Mouse (Mus musculus): ENCODE results near the gene Pcdh15. TPM values are rescaled to one million over a fixed set of nuclear protein-coding genes. Genes with fewer than 3 reads are reported as not detected.
A peak's percentile ranks its signal among the peaks of the same experiment; 100 is the strongest.

Gene Pcdh15
- polyA plus RNA-seq, 1 experiment: 6.0 TPM

DNA sequence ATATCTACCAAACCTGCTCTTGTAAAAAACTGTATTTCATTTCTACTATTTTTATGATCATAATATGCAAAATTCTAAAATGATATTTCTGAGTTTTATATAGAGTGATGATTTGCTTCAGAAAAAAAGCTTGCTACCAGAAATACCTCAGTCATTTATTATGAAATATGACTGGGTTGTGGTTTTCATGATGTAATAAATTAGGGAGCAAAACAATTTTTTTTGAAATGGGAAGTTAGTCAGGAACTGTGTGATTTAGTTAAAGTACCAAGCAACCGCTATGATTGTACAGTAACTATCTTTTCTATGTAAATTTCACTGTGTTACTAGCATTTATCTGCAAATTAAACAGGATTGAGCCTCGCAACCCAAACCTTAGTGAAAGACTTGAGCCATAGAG lies 1480.8 kb downstream of the Pcdh15 start:
- TF ChIP-seq CTCF (IDR thresholded peaks at IDR 0.05; ENCODE audit: borderline replicate concordance, insufficient read depth, low read depth, low read length) (no peak), POLR2A (IDR thresholded peaks at IDR 0.05; ENCODE audit: borderline replicate concordance, insufficient read depth, low read length) (no peak)
- DNase-seq: no peak
- Histone ChIP-seq H3K27ac (ENCODE audit: insufficient read depth, low read length) (no peak overlapping the region), H3K4me1 (ENCODE audit: control insufficient read depth, insufficient read depth, low read length) (no peaks in the 10 kb centered on the region), H3K4me3 (replicated peaks; ENCODE audit: insufficient read depth, low read depth, low read length) (no peak overlapping the region), H3K27me3 (ENCODE audit: control insufficient read depth, insufficient read depth, low read length) (no peaks in the 10 kb centered on the region)
- 97% methylated on average over 2 of the region's 2 CpGs for WGBS

DNA sequence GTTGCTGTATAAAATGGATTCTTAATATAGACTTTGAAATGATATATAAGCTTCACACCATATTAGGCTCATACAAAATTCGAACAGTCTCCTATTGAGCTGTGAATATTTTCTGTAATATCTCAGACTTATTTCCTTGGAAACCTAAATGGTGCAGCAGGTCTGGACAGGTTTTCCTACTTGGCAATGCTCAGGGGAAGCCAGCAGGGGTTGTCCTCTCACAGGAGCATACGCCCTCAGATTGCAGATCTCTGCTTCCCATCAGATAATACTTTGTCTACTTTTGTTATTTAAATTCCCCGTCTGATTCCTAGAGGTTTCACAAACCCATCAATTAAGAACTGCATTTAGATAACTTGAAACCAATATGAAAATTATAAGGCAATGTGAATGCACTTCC lies 1492.7 kb downstream of the Pcdh15 start:
- 8% methylated on average over 3 of the region's 3 CpGs for WGBS
- Histone ChIP-seq H3K27me3 (ENCODE audit: control insufficient read depth, insufficient read depth, low read length) (no peaks in the 10 kb centered on the region), H3K4me1 (ENCODE audit: control insufficient read depth, insufficient read depth, low read length) (peaks cover 4% of the 10 kb centered on the region), H3K27ac (ENCODE audit: insufficient read depth, low read length) (no peak overlapping the region), H3K4me3 (replicated peaks; ENCODE audit: insufficient read depth, low read depth, low read length) (no peak overlapping the region)
- DNase-seq: peak; percentile 30 to 67
- TF ChIP-seq CTCF (IDR thresholded peaks at IDR 0.05; ENCODE audit: borderline replicate concordance, insufficient read depth, low read depth, low read length) (no peak), POLR2A (IDR thresholded peaks at IDR 0.05; ENCODE audit: borderline replicate concordance, insufficient read depth, low read length) (no peak)

DNA sequence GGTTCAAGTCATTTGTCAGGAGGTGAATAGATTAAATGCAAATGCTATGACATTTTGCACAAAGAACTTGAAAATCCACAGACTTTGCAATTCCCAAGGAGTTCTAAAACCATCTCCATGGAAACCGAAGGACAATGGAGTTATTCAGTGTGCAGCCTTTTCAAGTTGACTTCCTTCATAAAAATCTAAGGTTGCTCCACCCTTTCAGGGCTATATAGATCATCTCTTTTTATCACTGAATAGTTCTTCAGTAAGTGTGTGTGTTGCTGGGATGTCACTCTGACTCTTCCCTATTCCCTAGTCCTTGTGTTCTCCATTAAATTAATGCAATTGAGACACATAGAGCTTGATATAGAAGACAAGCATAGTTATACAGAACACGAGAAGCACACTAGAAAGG lies 1508.5 kb downstream of the Pcdh15 start:
- no peaks in the 10 kb centered on the region for H3K27me3 ChIP-seq (ENCODE audit: control insufficient read depth, insufficient read depth, low read length)
- no peak overlapping the region for H3K4me3 ChIP-seq (replicated peaks; ENCODE audit: insufficient read depth, low read depth, low read length)
- DNase-seq: no peak
- H3K27ac ChIP-seq (ENCODE audit: insufficient read depth, low read length): no peak overlapping the region
- no peak for TF ChIP-seq CTCF (IDR thresholded peaks at IDR 0.05; ENCODE audit: borderline replicate concordance, insufficient read depth, low read depth, low read length)
- no peak for TF ChIP-seq POLR2A (IDR thresholded peaks at IDR 0.05; ENCODE audit: borderline replicate concordance, insufficient read depth, low read length)
- 74% methylated on average over 2 of the region's 2 CpGs for WGBS
- no peaks in the 10 kb centered on the region for H3K4me1 ChIP-seq (ENCODE audit: control insufficient read depth, insufficient read depth, low read length)

DNA sequence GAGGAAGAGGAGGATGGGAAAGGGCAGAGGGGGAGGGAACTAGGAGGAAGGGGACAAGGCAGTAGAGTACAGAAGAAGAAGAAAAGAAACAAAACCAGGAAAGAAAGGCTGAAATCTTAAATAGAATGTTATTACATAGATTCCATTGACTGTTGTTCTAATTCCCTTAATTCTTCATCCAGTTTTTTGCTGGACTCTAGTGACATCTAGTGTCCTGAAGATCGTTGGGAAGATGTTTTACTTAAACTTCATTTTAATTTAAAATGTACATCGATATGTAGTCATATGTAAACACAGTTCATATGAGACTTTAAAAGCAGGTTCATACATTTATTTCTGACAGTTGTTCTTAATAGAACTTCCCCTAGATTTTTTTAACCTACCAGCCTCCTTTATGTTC lies 1522.7 kb downstream of the Pcdh15 start:
- no peaks in the 10 kb centered on the region for H3K4me1 ChIP-seq (ENCODE audit: control insufficient read depth, insufficient read depth, low read length)
- 39% methylated on average over 2 of the region's 2 CpGs for WGBS
- H3K4me3 ChIP-seq (replicated peaks; ENCODE audit: insufficient read depth, low read depth, low read length): no peak overlapping the region
- no peak for DNase-seq
- no peaks in the 10 kb centered on the region for H3K27me3 ChIP-seq (ENCODE audit: control insufficient read depth, insufficient read depth, low read length)
- no peak overlapping the region for H3K27ac ChIP-seq (ENCODE audit: insufficient read depth, low read length)
- peak; percentile 12; the same call in 1 of the 2 replicates for TF ChIP-seq CTCF (IDR thresholded peaks at IDR 0.05; ENCODE audit: borderline replicate concordance, insufficient read depth, low read depth, low read length)
- TF ChIP-seq POLR2A (IDR thresholded peaks at IDR 0.05; ENCODE audit: borderline replicate concordance, insufficient read depth, low read length): no peak

DNA sequence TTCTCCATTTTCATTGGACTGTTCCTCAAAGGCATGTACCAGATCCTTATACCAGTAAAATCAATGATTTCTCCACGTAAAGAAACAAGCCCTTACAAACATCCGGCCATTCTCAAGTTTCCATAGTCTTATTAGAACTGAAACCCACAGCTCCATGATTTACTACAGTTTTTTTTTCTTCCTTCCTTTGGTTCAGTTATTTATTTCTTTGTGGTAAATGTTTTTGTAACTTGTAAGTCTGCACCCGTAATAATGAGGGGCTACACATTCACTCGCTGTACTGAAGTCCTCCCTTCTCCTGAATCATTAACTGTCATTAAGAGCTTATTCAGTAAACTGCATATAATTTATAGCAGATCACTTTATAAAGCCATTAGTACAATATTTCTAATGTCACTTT lies 1526.6 kb downstream of the Pcdh15 start:
- Histone ChIP-seq H3K27ac (ENCODE audit: insufficient read depth, low read length) (no peak overlapping the region), H3K4me1 (ENCODE audit: control insufficient read depth, insufficient read depth, low read length) (no peaks in the 10 kb centered on the region), H3K27me3 (ENCODE audit: control insufficient read depth, insufficient read depth, low read length) (no peaks in the 10 kb centered on the region), H3K4me3 (replicated peaks; ENCODE audit: insufficient read depth, low read depth, low read length) (no peak overlapping the region)
- no peak for DNase-seq
- no peak for TF ChIP-seq POLR2A (IDR thresholded peaks at IDR 0.05; ENCODE audit: borderline replicate concordance, insufficient read depth, low read length)
- no peak for TF ChIP-seq CTCF (IDR thresholded peaks at IDR 0.05; ENCODE audit: borderline replicate concordance, insufficient read depth, low read depth, low read length)
- WGBS: 90% methylated on average over 4 of the region's 4 CpGs

DNA sequence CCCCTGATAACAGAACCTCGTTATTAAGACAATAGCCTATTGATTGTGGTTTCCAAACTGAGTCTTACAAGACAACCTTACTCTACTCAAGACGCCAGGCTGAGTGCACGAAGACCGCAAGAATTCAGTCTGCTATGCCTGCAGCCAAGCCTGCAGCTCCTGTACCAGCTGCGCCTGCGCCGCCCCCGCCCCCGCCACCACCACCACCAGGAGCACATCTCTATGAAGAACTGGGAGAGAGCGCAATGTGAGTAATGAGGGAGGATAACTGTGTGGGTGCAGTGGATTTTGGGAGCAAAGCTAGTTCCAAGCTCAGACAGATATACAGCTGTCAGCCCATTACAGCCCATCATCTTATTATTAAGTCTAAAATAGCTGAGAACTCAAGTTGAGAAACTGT lies 1527.5 kb downstream of the Pcdh15 start:
- no peak for TF ChIP-seq CTCF (IDR thresholded peaks at IDR 0.05; ENCODE audit: borderline replicate concordance, insufficient read depth, low read depth, low read length)
- TF ChIP-seq POLR2A (IDR thresholded peaks at IDR 0.05; ENCODE audit: borderline replicate concordance, insufficient read depth, low read length): no peak
- H3K27me3 ChIP-seq (ENCODE audit: control insufficient read depth, insufficient read depth, low read length): no peaks in the 10 kb centered on the region
- no peak for DNase-seq
- WGBS: 66% methylated on average over 10 of the region's 10 CpGs
- H3K4me1 ChIP-seq (ENCODE audit: control insufficient read depth, insufficient read depth, low read length): no peaks in the 10 kb centered on the region
- H3K4me3 ChIP-seq (replicated peaks; ENCODE audit: insufficient read depth, low read depth, low read length): no peak overlapping the region
- H3K27ac ChIP-seq (ENCODE audit: insufficient read depth, low read length): no peak overlapping the region

DNA sequence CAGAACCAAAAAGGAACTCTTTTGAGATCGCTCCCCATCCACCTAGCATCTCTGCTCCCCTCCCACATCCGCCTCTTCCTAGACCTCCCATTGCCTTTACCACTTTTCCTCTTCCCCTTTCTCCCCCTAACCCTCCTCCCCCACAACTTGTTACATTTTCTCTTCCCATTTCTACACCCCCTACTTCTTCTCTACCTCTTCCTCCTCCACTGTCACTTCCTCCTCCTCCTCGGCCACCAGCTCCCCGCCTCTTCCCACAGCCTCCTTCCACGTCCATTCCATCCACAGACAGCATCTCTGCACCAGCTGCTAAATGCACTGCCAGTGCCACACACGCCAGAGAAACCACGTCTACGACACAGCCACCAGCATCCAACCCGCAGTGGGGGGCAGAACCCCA lies 1532.2 kb downstream of the Pcdh15 start:
- TF ChIP-seq CTCF (IDR thresholded peaks at IDR 0.05; ENCODE audit: borderline replicate concordance, insufficient read depth, low read depth, low read length) (no peak), POLR2A (IDR thresholded peaks at IDR 0.05; ENCODE audit: borderline replicate concordance, insufficient read depth, low read length) (no peak)
- H3K4me3 ChIP-seq (replicated peaks; ENCODE audit: insufficient read depth, low read depth, low read length): no peak overlapping the region
- no peaks in the 10 kb centered on the region for H3K4me1 ChIP-seq (ENCODE audit: control insufficient read depth, insufficient read depth, low read length)
- H3K27ac ChIP-seq (ENCODE audit: insufficient read depth, low read length): no peak overlapping the region
- no peaks in the 10 kb centered on the region for H3K27me3 ChIP-seq (ENCODE audit: control insufficient read depth, insufficient read depth, low read length)
- no peak for DNase-seq
- WGBS: 49% methylated on average over 9 of the region's 9 CpGs

DNA sequence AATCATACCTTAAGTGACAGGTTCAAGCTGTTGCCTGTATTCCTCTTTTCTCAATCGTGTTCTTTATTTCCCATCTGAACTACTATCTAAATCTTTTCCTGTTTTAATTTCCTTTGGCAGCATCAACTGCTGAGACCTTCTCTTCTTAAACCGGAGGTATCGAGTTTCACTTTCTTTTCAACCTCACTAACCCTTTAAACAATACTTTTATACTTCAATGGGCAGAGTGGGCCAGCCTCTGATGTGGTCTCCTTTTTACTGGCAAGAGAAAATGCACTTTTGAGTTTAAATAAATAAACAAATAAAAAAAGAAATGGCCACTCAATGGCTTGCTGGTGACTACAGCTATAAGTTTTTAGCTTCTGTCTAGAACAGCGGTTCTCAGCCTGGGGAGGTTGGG lies 1537.9 kb downstream of the Pcdh15 start:
- H3K27ac ChIP-seq (ENCODE audit: insufficient read depth, low read length): no peak overlapping the region
- no peaks in the 10 kb centered on the region for H3K27me3 ChIP-seq (ENCODE audit: control insufficient read depth, insufficient read depth, low read length)
- TF ChIP-seq POLR2A (IDR thresholded peaks at IDR 0.05; ENCODE audit: borderline replicate concordance, insufficient read depth, low read length) (no peak), CTCF (IDR thresholded peaks at IDR 0.05; ENCODE audit: borderline replicate concordance, insufficient read depth, low read depth, low read length) (no peak)
- H3K4me3 ChIP-seq (replicated peaks; ENCODE audit: insufficient read depth, low read depth, low read length): no peak overlapping the region
- no peak for DNase-seq
- 41% methylated on average over 4 of the region's 4 CpGs for WGBS
- H3K4me1 ChIP-seq (ENCODE audit: control insufficient read depth, insufficient read depth, low read length): no peaks in the 10 kb centered on the region

All from cerebellum, adult 2 months (tissue).